Mouse (Mus musculus): ENCODE measurements at regions not wholly inside any gene's neighbourhood (a gene's known extent, or its start where the extent isn't known, plus 50 kb on each side); places are given as distances from the start of the nearest gene placed in this dataset.

DNA sequence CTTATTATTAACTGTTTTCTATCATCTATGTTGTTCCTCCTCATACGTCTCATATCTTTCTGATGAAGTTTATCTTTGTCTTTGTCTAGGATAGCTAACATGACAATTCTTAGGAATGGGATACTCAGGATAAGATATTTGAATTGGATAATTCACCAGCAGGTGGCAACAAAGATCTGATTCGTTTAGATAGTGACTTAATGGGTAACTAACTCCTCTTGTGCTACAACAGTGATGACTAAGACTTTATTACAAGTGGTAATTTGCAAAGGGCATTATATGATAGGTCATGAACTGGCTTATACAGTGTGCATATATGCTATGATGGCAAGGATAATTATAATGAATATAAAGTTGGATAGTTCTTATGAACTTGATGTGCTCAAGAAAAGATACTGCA lies 1207.9 kb downstream of the Nxph1 start:
- no peak for DNase-seq

- peak; percentile 6 to 9 for DNase-seq
These were observed 1233.5 kb downstream of the Nxph1 start for GRCm38 (mm10) chr6:10181590-10182183.

DNA sequence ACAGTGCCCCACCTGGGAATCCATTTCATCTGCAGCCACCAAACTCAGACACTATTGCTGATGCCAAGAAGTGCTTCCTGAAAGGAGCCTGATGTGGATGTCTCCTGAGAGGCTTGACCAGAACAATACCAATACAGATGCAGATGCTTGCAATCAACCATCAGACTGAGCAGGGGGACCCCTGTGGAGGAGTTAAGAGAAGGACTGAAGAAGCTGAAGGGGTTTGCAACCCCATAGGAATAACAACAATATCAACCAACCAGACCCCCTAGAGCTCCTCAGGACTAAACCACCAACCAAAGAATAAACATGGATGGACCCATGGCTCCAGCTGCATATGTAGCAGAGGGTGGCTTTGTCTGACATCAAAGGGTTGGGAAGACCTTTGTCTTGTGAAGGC lies 1237.7 kb downstream of the Nxph1 start:
- DNase-seq = no peak
